Comparison of ENCODE assay signal across 29 mouse cellular contexts in genomic region chr6:116361463-116361862, GRCm38 (mm10).
"Had no signal": no experiment of that assay in that cellular context is flagged by ENCODE, and none has a peak within 500 bp of the region (broad histone marks: within the 10 kb centered on the region; RNA-seq: fewer than 3 reads in every experiment).

No protein-coding gene starts in this region.

- DNase-seq: left cerebral cortex, postnatal 4 days; liver, embryonic 13.5 days; liver, postnatal 0 days; lung, adult 18-20 months; lung, adult 2 months; lung, embryonic 14.5 days; lung, postnatal 10 days; lung, postnatal 14 days; lung, postnatal 36 days; lung, postnatal 4 days; midbrain, embryonic 14.5 days had no signal

- H3K27me3 ChIP-seq: limb, embryonic 12.5 days; limb, embryonic 13.5 days; limb, embryonic 15.5 days; liver, embryonic 13.5 days; liver, embryonic 15.5 days; lung, embryonic 15.5 days; megakaryocyte, embryonic 14.5 days; midbrain, embryonic 12.5 days; midbrain, embryonic 13.5 days; midbrain, embryonic 15.5 days had no signal

- H3K4me1 ChIP-seq: limb, embryonic 10.5 days; limb, embryonic 12.5 days; lung, embryonic 15.5 days; midbrain, embryonic 10.5 days; midbrain, embryonic 12.5 days; midbrain, embryonic 13.5 days; midbrain, embryonic 15.5 days had no signal

- H3K27ac ChIP-seq: left cerebral cortex, adult 2 months; limb, embryonic 10.5 days; limb, embryonic 12.5 days; limb, embryonic 13.5 days; limb, embryonic 15.5 days; liver, embryonic 13.5 days; liver, embryonic 14.5 days; liver, embryonic 15.5 days; lung, embryonic 15.5 days; macrophage; midbrain, embryonic 10.5 days; midbrain, embryonic 12.5 days; midbrain, embryonic 13.5 days; midbrain, embryonic 15.5 days had no signal

- H3K4me3 ChIP-seq: left cerebral cortex, adult 2 months; limb, embryonic 10.5 days; limb, embryonic 12.5 days; limb, embryonic 13.5 days; limb, embryonic 15.5 days; liver, embryonic 13.5 days; liver, embryonic 15.5 days; lung, embryonic 15.5 days; megakaryocyte, embryonic 14.5 days; midbrain, embryonic 10.5 days; midbrain, embryonic 12.5 days; midbrain, embryonic 13.5 days; midbrain, embryonic 15.5 days; myocyte had no signal

- H3K9me3 ChIP-seq: limb, embryonic 10.5 days; limb, embryonic 12.5 days; limb, embryonic 13.5 days; limb, embryonic 15.5 days; liver, embryonic 13.5 days; liver, embryonic 15.5 days; lung, embryonic 15.5 days; megakaryocyte, embryonic 14.5 days; midbrain, embryonic 12.5 days; midbrain, embryonic 13.5 days; midbrain, embryonic 15.5 days had no signal

- H3K9ac ChIP-seq: limb, embryonic 12.5 days; limb, embryonic 13.5 days; limb, embryonic 15.5 days; liver, embryonic 13.5 days; liver, embryonic 14.5 days; liver, embryonic 15.5 days; liver, postnatal 0 days; lung, embryonic 14.5 days; lung, embryonic 15.5 days; midbrain, embryonic 12.5 days; midbrain, embryonic 13.5 days; midbrain, embryonic 15.5 days had no signal

- H3K4me2 ChIP-seq: limb, embryonic 12.5 days; limb, embryonic 13.5 days; limb, embryonic 15.5 days; liver, embryonic 11.5 days; liver, embryonic 13.5 days; liver, embryonic 15.5 days; lung, embryonic 14.5 days; lung, embryonic 15.5 days; midbrain, embryonic 11.5 days; midbrain, embryonic 12.5 days; midbrain, embryonic 13.5 days; midbrain, embryonic 15.5 days had no signal

- ATAC-seq: liver, postnatal 0 days; midbrain, embryonic 13.5 days; midbrain, embryonic 15.5 days; midbrain, embryonic 16.5 days had no signal

- H3K36me3 ChIP-seq: limb, embryonic 10.5 days; limb, embryonic 12.5 days; limb, embryonic 13.5 days; limb, embryonic 15.5 days; lung, embryonic 15.5 days; midbrain, embryonic 10.5 days; midbrain, embryonic 12.5 days; midbrain, embryonic 13.5 days; midbrain, embryonic 15.5 days had no signal
